Mouse (Mus musculus) kidney, adult 18-20 months (tissue): ENCODE results near the gene Celf2.
"Not testable (repeated sequence)": the region's sequence is repeated elsewhere in the genome, so short reads cannot be mapped to it uniquely, and the experiment has no call there.

Experiments
- DNase-seq: peaks from one replicate; pipeline ENCODE4 v3.0.0; 2021

Gene Celf2

DNA sequence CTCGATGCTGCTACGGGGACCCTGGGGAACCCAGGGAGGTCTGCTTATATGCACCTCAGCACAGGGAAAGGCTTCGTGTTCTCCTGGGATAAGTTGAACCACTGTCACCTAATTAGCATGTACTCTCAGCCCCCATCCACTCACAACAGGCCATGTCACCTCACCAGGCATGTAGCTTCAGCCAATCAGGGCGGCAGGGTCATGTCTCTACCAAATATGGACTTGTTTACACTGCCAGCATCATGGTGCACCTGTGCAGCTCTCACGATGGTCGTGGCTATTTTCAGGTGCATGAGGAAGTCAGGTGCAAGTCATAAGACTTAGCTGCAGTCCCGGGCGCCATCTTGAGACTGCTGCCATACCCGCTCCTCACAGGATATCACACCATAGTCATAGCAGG is at the start of gene Celf2:
Celf2 (minus strand) TSS at position 101 of the 400 bp plus-strand sequence.
- not testable (repeated sequence) for DNase-seq

DNA sequence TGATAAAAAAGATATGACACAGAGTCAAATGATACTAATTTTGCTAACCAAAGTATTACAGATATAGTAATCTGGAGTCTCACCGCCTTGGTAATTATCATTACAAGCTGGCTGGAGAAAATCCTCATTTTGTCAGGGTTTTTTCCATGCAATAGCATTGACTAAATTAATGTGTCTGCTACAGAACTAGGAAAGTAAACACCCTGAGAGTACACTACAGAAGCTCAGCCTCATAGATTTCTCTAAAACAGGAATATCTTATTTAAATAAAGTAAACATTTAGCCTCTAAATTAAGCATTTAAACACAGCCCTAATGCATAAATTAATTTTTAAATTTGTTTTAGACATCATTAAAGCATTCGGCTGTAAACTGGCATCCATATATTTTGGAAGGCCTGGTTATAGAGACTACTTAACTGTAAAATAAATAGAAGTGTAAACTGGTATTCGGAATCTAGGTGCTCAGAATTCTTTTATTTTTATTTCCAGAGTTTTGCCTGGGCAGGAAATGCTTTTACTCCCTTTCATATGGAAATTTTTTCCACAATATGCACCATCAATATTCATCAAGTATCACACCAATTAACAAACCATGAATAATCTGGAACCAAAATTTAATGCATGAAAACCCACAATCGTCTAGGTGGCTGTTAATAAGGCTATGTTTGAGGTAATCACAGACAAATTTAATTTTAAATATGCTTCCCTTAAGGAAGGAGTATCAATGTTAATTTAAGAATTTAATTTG is 46.0 kb upstream of the Celf2 start:
- no peak for DNase-seq

DNA sequence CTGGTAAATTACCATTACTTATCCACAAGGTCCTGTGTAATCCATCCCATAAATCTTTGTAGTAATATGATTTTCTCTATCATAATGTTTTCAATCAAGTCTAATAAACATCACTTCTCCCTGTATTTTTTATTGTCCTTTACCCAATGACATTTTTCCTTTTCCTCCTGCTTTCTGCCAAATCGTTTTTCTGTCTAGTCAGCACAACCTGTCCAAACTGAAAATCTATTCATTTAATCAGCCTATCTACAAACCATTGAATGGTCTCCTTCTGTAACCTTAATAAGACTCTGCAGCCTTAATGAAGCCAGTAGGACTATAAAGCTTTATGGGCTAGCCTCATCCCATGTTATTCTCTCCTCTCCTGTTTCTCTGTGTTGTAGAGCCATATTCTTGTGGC is 45.2 kb upstream of the Celf2 start:
- no peak for DNase-seq

- DNase-seq = peak; percentile 44
These were observed 43.5 kb upstream of the Celf2 start for GRCm38 (mm10) chr2:7552887-7553286.

- no peak for DNase-seq
These were observed 39.5 kb upstream of the Celf2 start for GRCm38 (mm10) chr2:7548886-7549285.

DNA sequence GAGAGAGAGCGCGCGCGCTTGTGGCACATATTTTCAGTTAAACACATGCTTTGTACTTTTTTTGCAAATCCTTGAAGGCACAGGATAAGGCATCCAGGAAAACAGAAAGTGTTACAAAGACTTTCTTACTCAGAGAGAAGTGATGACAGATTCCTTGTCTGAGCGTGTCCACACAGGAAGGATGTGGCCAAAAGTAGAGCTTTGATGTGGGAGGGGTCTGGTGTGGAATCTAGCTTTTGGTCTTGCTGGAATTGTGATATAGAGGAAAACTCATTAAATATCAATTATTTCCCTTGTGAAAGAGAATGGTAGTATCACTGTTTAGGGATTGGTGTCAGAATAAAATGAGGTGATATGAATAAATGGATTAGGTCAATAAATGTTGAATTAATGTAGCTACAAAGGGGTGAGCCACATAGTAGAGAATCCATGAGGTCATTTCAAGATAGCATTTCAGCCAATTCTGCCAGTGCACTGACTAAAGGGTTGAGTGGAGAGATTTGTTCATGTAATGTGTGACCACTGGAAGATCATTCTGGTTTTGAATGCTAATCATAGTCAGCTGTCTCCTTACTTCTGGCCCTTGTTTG is 25.3 kb upstream of the Celf2 start:
- DNase-seq = no peak

- DNase-seq = no peak
These were observed 24.8 kb upstream of the Celf2 start for GRCm38 (mm10) chr2:7534195-7534594.

DNA sequence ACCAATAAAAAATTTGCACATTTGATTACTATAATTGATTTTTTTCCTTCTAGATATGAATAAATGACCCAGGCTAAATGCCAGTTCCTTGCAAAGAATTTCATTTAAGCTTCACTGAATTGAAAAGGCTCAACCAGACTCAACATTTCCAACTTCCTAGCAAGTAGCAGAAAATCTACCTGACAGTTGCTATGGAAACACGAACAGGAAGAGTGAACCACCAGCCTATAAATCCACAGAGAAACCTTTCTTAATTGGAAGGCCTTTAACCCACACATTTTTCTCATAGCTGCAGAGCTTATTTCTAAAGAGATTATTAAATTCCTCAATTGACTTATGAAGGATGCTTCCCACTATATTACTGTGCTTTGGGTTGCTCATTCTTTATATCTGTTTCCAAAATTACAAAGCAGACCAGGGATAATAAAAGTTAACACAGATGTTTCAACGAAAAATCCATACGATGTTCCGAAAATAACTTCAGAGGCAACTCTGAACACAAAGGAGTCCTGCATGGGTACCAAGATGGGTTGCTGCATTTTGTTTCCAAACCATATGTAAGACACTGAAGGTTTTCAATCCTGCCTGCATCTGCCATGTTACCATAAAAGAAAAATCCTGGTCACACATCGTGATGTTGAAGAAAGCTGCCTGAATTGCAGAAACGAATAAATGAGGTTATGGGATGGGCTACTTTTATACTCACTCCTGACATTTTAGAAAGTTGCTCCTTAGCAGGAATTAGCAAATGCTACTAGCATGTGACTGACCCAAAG is 22.0 kb upstream of the Celf2 start:
- no peak for DNase-seq

DNA sequence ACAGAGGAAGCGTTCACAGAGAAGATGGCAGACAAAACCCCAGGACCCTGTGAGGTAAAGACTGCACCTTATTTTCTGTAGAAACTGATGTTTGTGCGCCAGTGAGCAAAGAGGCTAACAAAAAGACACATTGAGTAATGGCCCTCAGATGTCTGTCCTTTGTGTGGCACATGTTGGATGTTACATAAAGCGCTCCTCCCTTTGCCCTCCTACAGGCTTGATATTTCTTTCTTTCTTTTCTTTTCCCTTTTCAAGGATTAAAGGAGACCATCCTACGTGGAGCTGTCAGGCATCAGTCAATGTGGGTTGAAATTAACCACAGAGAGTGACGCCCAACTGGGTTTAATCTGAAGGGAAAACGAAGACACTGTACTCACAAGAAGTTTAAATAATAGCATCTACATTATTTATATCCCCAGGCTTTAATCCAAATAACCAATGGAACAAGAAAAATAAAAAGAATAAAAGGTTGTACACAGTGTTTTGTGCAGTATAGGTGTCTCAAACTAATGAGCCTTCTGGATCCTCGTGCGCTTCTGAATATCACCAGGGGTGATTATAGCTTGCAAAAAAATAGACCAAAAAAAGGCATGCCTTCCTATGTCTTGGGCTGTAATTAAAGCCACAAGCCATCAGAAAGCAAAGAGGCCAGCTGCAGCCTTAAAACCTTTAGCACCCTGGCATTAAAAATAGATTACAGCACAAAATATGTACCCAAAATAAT is 21.3 kb upstream of the Celf2 start:
- DNase-seq = no peak

GRCm38 (mm10) chr2:7529637-7530036 is 20.3 kb upstream of the Celf2 start:
- no peak for DNase-seq

DNA sequence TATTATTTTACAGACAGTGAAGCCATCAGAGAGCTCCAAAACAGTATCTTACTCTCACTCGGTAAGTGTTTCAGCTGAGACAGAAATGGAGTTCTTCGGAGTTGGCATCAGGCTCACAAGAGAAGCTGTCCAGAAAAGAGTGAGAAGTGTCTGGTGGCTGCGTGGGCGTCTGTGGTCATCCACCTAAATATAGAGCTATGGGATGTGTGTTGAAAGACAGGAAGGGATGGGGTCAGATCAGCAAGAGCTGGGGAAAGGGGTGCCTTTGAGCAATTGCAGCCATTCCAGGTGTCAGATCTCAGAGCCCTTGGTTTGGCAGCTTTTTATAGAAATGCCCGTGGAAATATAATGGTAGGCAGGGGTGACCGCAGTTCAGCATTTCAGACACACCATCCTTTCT is 17.3 kb upstream of the Celf2 start:
- DNase-seq = no peak

DNA sequence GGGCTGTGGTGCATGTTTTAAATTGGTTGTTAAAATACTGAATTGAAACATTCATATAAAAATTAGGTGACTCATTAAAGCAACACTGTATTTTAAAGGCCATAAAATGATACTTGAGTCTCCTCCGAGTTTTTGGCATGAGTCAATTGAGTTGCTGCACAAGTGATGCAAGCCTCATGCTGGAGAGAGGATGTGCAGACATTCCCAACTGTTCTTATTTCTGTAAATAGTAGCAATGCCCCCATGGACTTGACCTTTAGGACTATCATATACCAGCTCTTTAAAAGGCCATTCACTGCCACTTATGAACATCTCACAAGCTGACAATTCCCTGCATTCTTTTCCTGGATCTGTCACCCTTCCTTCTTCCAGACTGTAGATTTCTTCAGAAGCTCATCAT is 10.1 kb upstream of the Celf2 start:
- DNase-seq = no peak

GRCm38 (mm10) chr2:7493420-7493819 is 15.9 kb downstream of the Celf2 start:
- no peak for DNase-seq

GRCm38 (mm10) chr2:7484974-7485373 is 24.4 kb downstream of the Celf2 start:
- DNase-seq = no peak

GRCm38 (mm10) chr2:7482062-7482461 is 27.3 kb downstream of the Celf2 start:
- no peak for DNase-seq

- DNase-seq = no peak
These were observed 48.9 kb downstream of the Celf2 start for GRCm38 (mm10) chr2:7460329-7461056.

GRCm38 (mm10) chr2:7438721-7439282 is 70.6 kb downstream of the Celf2 start:
- no peak for DNase-seq

- no peak for DNase-seq
These were observed 82.9 kb downstream of the Celf2 start for GRCm38 (mm10) chr2:7426481-7426880.

- DNase-seq = no peak
These were observed 108.8 kb downstream of the Celf2 start for GRCm38 (mm10) chr2:7400530-7400929.

DNA sequence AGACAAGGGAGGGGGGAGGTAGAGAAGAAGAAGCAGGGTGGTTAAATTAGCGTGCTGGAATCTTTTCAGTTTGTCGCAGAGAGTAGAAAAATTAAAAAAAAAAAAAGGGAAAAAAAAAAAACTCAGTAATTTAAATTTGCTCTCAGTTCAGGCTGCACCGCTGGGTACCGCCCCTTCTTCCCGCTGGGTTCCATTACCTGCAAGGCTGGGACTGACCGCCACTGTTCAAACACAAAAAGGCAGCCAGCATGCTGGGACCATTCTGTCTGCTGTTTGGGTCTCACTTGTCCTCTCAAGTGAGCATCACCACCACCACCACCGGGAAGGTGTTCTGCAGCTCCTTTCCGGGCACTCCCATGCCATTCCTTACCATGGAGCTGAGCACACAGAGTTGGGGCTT is 113.4 kb downstream of the Celf2 start:
- DNase-seq = no peak

DNA sequence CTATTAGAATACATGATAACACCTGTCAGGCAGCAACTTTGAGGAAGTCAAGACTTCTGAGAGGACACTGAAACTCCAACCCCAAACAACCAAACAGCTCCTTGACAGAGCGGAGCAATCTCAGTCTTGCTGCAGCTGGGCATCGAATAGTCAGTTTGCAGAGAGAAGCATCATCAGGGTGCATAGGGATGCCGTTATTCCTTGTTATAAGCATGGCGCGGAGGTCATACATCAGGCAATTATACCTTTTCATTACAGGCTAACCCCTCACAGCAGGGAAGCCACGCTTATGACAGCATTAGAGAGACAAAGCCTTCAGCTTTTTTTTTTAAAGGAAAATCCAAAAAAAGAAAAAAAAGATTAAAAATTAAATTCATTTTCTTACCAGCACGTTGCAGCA is 113.9 kb downstream of the Celf2 start:
- DNase-seq = no peak

- no peak for DNase-seq
These were observed 116.9 kb downstream of the Celf2 start for GRCm38 (mm10) chr2:7392500-7392899.
